Mouse (Mus musculus): ENCODE measurements around the gene Atxn2.
A peak's percentile ranks its signal among the peaks of the same experiment; 100 is the strongest.

The Atxn2 gene

DNA sequence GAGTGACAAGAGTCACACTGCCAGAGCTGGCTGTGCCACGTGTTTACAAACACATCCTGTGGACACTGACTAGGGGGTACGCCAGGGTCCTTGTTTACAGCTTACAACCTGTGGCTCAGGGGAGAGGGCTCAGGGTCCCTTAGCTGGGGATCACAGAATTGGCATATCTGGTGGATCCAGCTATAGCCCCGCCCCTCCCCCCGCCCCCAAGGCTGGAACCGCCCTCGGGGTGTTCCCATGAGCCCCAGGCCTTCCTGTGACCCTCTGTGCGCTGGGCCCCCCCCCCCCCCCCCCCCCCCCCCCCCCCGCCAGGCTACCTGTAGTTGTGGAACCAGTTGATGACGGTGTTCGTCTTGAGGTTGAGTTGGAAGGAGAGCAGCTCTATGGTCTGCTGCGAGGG, 153.2 kb downstream of the Atxn2 start:
- Histone ChIP-seq H3K27me3 (ENCODE audit: insufficient read depth, low read length) (peaks cover 34% of the 10 kb centered on the region), H3K4me1 (replicated peaks; ENCODE audit: low read depth, low read length) (peaks cover 46% of the 10 kb centered on the region), H3K4me3 (replicated peaks; ENCODE audit: low read length) (peak overlapping the region; percentile 65), H3K36me3 (ENCODE audit: insufficient read depth, low read length) (no peaks in the 10 kb centered on the region), H3K9me3 (ENCODE audit: low read length) (0 out of 2 replicates have a peak, but pooled peaks cover 4% of the 10 kb centered on the region)
- no peak for TF ChIP-seq POU5F1 (IDR thresholded peaks at IDR 0.05; ENCODE audit: borderline replicate concordance, low read length)
- no peak for TF ChIP-seq CTCF (conservative IDR thresholded peaks at IDR 0.05; ENCODE audit: low read length)
- no peak for TF ChIP-seq NANOG (IDR thresholded peaks at IDR 0.05; ENCODE audit: borderline replicate concordance, low read length)
